Mouse (Mus musculus): Measurements from ENCODE around the gene Ankrd33b. TPM values are rescaled to one million over a fixed set of nuclear protein-coding genes. Genes with fewer than 3 reads are reported as not detected.

Gene Ankrd33b
- polyA plus RNA-seq, 1 experiment, result 7.6 TPM

- Histone ChIP-seq H3K36me3 (ENCODE audit: control insufficient read depth, insufficient read depth, low read length) (no peaks in the 10 kb centered on the region), H3K4me3 (ENCODE audit: control insufficient read depth, insufficient read depth, low read length) (no peak overlapping the region), H3K27me3 (ENCODE audit: control insufficient read depth, insufficient read depth, low read length) (no peaks in the 10 kb centered on the region), H3K27ac (ENCODE audit: control insufficient read depth, insufficient read depth, low read length) (no peak overlapping the region), H3K4me1 (replicated peaks; ENCODE audit: control insufficient read depth, insufficient read depth, low read length) (no peaks in the 10 kb centered on the region)
- TF ChIP-seq CTCF (IDR thresholded peaks at IDR 0.05; ENCODE audit: borderline replicate concordance, control insufficient read depth, extremely low read depth, insufficient read depth, low read length, poor library complexity) (no peak), POLR2A (IDR thresholded peaks at IDR 0.05; ENCODE audit: control insufficient read depth, extremely low read depth, insufficient read depth, low read length, poor library complexity) (no peak)
- WGBS, result 79% methylated on average over 12 of the region's 12 CpGs
- no peak for DNase-seq
These were observed 41.7 kb downstream of the Ankrd33b start for GRCm38 (mm10) chr15:31325660-31326354.

DNA sequence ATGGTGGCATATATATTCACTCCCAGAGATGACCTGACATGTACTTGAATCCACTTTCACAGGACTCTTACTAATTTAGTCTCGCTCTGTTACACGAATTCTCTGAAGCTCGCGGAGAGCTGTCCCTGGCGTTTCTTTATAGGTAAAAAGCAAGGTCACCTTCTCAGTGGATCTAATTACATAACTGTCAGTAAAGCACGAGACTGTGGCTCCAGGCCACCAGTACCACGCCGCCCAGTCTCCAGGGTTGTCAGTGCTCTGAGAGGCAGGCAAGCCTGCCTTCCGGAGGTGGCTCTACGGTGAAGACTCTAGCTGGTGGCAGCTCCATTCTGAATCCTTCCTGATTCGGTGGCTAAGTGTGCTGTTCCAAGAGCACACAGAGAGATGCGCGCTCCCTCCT lies 43.0 kb downstream of the Ankrd33b start:
- Histone ChIP-seq H3K27me3 (ENCODE audit: control insufficient read depth, insufficient read depth, low read length) (no peaks in the 10 kb centered on the region), H3K4me1 (replicated peaks; ENCODE audit: control insufficient read depth, insufficient read depth, low read length) (no peaks in the 10 kb centered on the region), H3K4me3 (ENCODE audit: control insufficient read depth, insufficient read depth, low read length) (no peak overlapping the region), H3K27ac (ENCODE audit: control insufficient read depth, insufficient read depth, low read length) (no peak overlapping the region), H3K36me3 (ENCODE audit: control insufficient read depth, insufficient read depth, low read length) (no peaks in the 10 kb centered on the region)
- TF ChIP-seq CTCF (IDR thresholded peaks at IDR 0.05; ENCODE audit: borderline replicate concordance, control insufficient read depth, extremely low read depth, insufficient read depth, low read length, poor library complexity) (no peak), POLR2A (IDR thresholded peaks at IDR 0.05; ENCODE audit: control insufficient read depth, extremely low read depth, insufficient read depth, low read length, poor library complexity) (no peak)
- WGBS, result 92% methylated on average over 13 of the region's 13 CpGs
- DNase-seq, result no peak

GRCm38 (mm10) chr15:31323684-31324083 lies 43.8 kb downstream of the Ankrd33b start:
- Histone ChIP-seq H3K4me1 (replicated peaks; ENCODE audit: control insufficient read depth, insufficient read depth, low read length) (no peaks in the 10 kb centered on the region), H3K36me3 (ENCODE audit: control insufficient read depth, insufficient read depth, low read length) (no peaks in the 10 kb centered on the region), H3K4me3 (ENCODE audit: control insufficient read depth, insufficient read depth, low read length) (no peak overlapping the region), H3K27me3 (ENCODE audit: control insufficient read depth, insufficient read depth, low read length) (no peaks in the 10 kb centered on the region), H3K27ac (ENCODE audit: control insufficient read depth, insufficient read depth, low read length) (no peak overlapping the region)
- WGBS, result 90% methylated on average over 4 of the region's 4 CpGs
- TF ChIP-seq CTCF (IDR thresholded peaks at IDR 0.05; ENCODE audit: borderline replicate concordance, control insufficient read depth, extremely low read depth, insufficient read depth, low read length, poor library complexity) (no peak), POLR2A (IDR thresholded peaks at IDR 0.05; ENCODE audit: control insufficient read depth, extremely low read depth, insufficient read depth, low read length, poor library complexity) (no peak)
- DNase-seq, result peak; percentile 25

GRCm38 (mm10) chr15:31320598-31321377 lies 46.7 kb downstream of the Ankrd33b start:
- no peaks in the 10 kb centered on the region for H3K36me3 ChIP-seq (ENCODE audit: control insufficient read depth, insufficient read depth, low read length)
- no peak for DNase-seq
- TF ChIP-seq POLR2A (IDR thresholded peaks at IDR 0.05; ENCODE audit: control insufficient read depth, extremely low read depth, insufficient read depth, low read length, poor library complexity), result no peak
- no peak for TF ChIP-seq CTCF (IDR thresholded peaks at IDR 0.05; ENCODE audit: borderline replicate concordance, control insufficient read depth, extremely low read depth, insufficient read depth, low read length, poor library complexity)
- no peak overlapping the region for H3K27ac ChIP-seq (ENCODE audit: control insufficient read depth, insufficient read depth, low read length)
- H3K27me3 ChIP-seq (ENCODE audit: control insufficient read depth, insufficient read depth, low read length), result no peaks in the 10 kb centered on the region
- H3K4me1 ChIP-seq (replicated peaks; ENCODE audit: control insufficient read depth, insufficient read depth, low read length), result no peaks in the 10 kb centered on the region
- WGBS, result 93% methylated on average over 12 of the region's 12 CpGs
- H3K4me3 ChIP-seq (ENCODE audit: control insufficient read depth, insufficient read depth, low read length), result no peak overlapping the region

DNA sequence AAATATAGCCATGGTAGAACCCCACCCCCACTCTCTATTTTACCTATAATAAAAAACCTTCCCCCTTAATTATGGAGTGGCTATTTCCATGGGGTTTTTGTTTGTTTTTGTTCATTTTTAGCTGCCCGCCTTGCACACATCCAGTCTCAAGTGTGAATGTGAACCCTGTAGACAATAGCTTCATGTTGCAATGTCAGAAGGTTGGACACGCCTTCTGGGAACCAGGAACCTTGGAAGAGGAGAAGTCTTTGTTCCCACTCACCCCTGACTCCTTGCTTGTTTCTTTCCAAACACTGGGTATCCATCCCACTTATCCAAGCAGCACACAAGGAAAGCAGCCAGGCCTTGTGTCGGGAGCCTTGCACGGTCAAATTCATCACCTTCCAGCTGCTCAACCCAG lies 48.5 kb downstream of the Ankrd33b start:
- DNase-seq, result no peak
- no peaks in the 10 kb centered on the region for H3K4me1 ChIP-seq (replicated peaks; ENCODE audit: control insufficient read depth, insufficient read depth, low read length)
- 92% methylated on average over 4 of the region's 4 CpGs for whole genome bisulfite sequencing
- no peak overlapping the region for H3K27ac ChIP-seq (ENCODE audit: control insufficient read depth, insufficient read depth, low read length)
- TF ChIP-seq CTCF (IDR thresholded peaks at IDR 0.05; ENCODE audit: borderline replicate concordance, control insufficient read depth, extremely low read depth, insufficient read depth, low read length, poor library complexity), result no peak
- no peak for TF ChIP-seq POLR2A (IDR thresholded peaks at IDR 0.05; ENCODE audit: control insufficient read depth, extremely low read depth, insufficient read depth, low read length, poor library complexity)
- no peaks in the 10 kb centered on the region for H3K27me3 ChIP-seq (ENCODE audit: control insufficient read depth, insufficient read depth, low read length)
- no peaks in the 10 kb centered on the region for H3K36me3 ChIP-seq (ENCODE audit: control insufficient read depth, insufficient read depth, low read length)
- no peak overlapping the region for H3K4me3 ChIP-seq (ENCODE audit: control insufficient read depth, insufficient read depth, low read length)

GRCm38 (mm10) chr15:31318158-31318955 lies 49.2 kb downstream of the Ankrd33b start:
- Histone ChIP-seq H3K27ac (ENCODE audit: control insufficient read depth, insufficient read depth, low read length) (no peak overlapping the region), H3K4me3 (ENCODE audit: control insufficient read depth, insufficient read depth, low read length) (no peak overlapping the region), H3K27me3 (ENCODE audit: control insufficient read depth, insufficient read depth, low read length) (no peaks in the 10 kb centered on the region), H3K36me3 (ENCODE audit: control insufficient read depth, insufficient read depth, low read length) (no peaks in the 10 kb centered on the region), H3K4me1 (replicated peaks; ENCODE audit: control insufficient read depth, insufficient read depth, low read length) (no peaks in the 10 kb centered on the region)
- 20% methylated on average over 6 of the region's 6 CpGs for WGBS
- DNase-seq, result no peak
- no peak for TF ChIP-seq POLR2A (IDR thresholded peaks at IDR 0.05; ENCODE audit: control insufficient read depth, extremely low read depth, insufficient read depth, low read length, poor library complexity)
- TF ChIP-seq CTCF (IDR thresholded peaks at IDR 0.05; ENCODE audit: borderline replicate concordance, control insufficient read depth, extremely low read depth, insufficient read depth, low read length, poor library complexity), result no peak
